Mouse (Mus musculus) lung, postnatal 0 days (tissue): Measurements from ENCODE around the gene Capn7.

Experiments used
- CTCF ChIP-seq: IDR thresholded peaks from 2 replicates; pipeline ENCODE4 v1.5.1; 2016; ENCODE audit warnings: antibody characterized with exemption, mild to moderate bottlenecking
- EP300 ChIP-seq: IDR thresholded peaks from 2 replicates; pipeline ENCODE4 v1.6.1; 2016; ENCODE audit warnings: antibody characterized with exemption, mild to moderate bottlenecking, control low read depth

DNA sequence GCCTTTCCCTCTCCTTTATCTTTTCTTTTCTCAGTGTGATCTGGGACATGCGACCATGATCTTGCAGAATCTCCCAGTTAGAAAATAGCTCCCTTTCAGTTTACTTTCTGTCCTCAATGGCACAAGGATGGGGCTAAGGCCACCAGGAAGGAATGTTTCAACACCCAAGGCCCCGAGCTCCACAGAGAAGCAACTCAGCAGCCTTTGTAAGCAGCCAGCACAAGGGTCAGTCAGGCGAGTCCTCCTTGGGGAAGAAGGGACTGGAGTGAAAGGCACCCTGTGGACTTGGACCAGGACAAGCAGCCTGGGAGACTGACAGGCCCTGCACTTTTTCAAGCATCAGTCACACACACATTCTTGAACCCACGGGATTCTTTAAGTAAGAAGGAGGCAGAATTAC lies 82.8 kb downstream of the Capn7 start:
- TF ChIP-seq CTCF (no peak), EP300 (no peak)
